In the genomic region with DNA sequence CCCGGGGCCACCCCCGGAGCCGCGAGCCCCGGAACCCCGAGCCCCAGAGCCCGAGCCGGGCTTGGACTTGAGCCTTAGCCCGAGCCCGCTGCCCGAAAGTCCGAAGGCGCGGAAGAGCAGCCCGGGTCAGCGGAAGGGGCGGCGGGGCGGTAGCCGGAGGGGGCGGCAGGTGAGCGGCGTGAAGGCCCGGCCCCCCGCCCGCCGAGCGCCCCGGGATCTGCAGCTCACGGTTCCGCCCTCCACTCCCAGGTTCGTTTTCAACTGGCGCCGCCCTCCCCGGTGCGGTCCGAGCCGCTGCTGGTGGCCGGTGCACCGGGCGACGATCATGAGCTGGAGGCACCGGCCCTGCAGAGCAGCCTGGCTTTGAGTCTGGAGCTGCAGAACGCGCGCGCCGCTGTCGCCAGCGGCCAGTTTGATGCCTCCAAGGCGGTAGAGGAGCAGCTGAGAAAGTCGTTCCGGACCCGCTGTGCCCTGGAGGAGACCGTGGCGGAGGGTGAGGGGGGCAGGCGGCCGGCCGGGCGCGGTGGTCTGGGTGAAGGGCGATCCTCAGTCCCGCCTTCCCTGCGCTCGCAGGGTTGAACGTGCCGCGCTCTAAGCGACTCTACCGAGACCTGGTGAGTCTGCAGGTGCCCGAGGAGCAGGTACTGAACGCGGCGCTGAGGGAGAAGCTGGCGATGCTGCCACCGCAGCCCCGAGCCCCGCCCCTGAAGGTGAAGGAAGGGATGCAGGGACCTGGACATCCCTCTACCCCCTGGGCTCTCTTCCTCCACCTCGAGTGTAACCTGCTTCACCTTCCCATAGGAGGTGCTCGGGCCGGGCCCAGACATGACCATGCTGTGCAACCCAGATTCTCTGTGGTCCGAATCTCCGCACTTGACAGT, we compare ENCODE assay signal across 8 mouse cellular contexts. TPM values are rescaled to one million over a fixed set of nuclear protein-coding genes. Genes with fewer than 3 reads are reported as not detected.
DNase-seq lines count a peak whose midpoint lies in the region; ATAC-seq lines count a peak whose summit lies in the region.

No protein-coding gene starts in this region.

- peak overlapping the region; percentile 92 for H3K4me2 ChIP-seq in forebrain, embryonic 11.5 days (ENCODE audit: low read depth, low read length, severe bottlenecking)
- H3K4me2 ChIP-seq in kidney, embryonic 15.5 days: peak overlapping the region; percentile 90

- DNase-seq in lung, adult 18-20 months: peak; percentile 42 to 43
- DNase-seq in lung, postnatal 25 days (ENCODE audit: low spot score): no peak
- peak; percentile 62 for DNase-seq in adrenal gland, postnatal 25 days
- peak; percentile 71 for DNase-seq in forebrain, embryonic 11.5 days (ENCODE audit: low spot score)
- DNase-seq in lung, postnatal 36 days: peak; percentile 39
- peak; percentile 58 to 83 for DNase-seq in spleen, postnatal 4 days (ENCODE audit: low spot score in 2 of 2)
- no peak for DNase-seq in gastrocnemius, adult 18-20 months (ENCODE audit: low spot score)

- under 1% methylated on average over 81 of the region's 83 CpGs for WGBS in forebrain, embryonic 11.5 days
- under 1% methylated on average over 80 of the region's 83 CpGs for WGBS in kidney, embryonic 15.5 days

- peaks cover 21% of the 10 kb centered on the region for H3K36me3 ChIP-seq in forebrain, embryonic 11.5 days (ENCODE audit: control insufficient read depth, insufficient read depth, low read length)
- peaks cover 44% of the 10 kb centered on the region for H3K36me3 ChIP-seq in kidney, embryonic 15.5 days

- peaks cover 24% of the 10 kb centered on the region for H3K4me1 ChIP-seq in forebrain, embryonic 11.5 days (replicated peaks; ENCODE audit: control insufficient read depth, insufficient read depth, low read length)
- peaks cover 67% of the 10 kb centered on the region for H3K4me1 ChIP-seq in kidney, embryonic 15.5 days

- H3K9ac ChIP-seq in forebrain, embryonic 11.5 days (ENCODE audit: low read length): peak overlapping the region; percentile 91
- peak overlapping the region; percentile 91 for H3K9ac ChIP-seq in kidney, embryonic 15.5 days

- peak; percentile 20 for ATAC-seq in forebrain, embryonic 11.5 days (replicated peaks; ENCODE audit: low FRiP score)
- peak; percentile 32 for ATAC-seq in kidney, embryonic 15.5 days (replicated peaks; ENCODE audit: low FRiP score)

- H3K27me3 ChIP-seq in forebrain, embryonic 11.5 days (ENCODE audit: control insufficient read depth, insufficient read depth, low read length): no peaks in the 10 kb centered on the region
- no peaks in the 10 kb centered on the region for H3K27me3 ChIP-seq in kidney, embryonic 15.5 days

- H3K4me3 ChIP-seq in forebrain, embryonic 11.5 days (ENCODE audit: low read depth, low read length): peak overlapping the region; percentile 98
- H3K4me3 ChIP-seq in kidney, embryonic 15.5 days (replicated peaks): peak overlapping the region; percentile 89

- H3K27ac ChIP-seq in forebrain, embryonic 11.5 days (ENCODE audit: low read depth, low read length): peak overlapping the region; percentile 87
- peak overlapping the region; percentile 95 for H3K27ac ChIP-seq in kidney, embryonic 15.5 days

- no peaks in the 10 kb centered on the region for H3K9me3 ChIP-seq in forebrain, embryonic 11.5 days (ENCODE audit: control insufficient read depth, low read length)
- H3K9me3 ChIP-seq in kidney, embryonic 15.5 days (replicated peaks): no peaks in the 10 kb centered on the region

RNA-seq across cellular contexts. Expression of a gene that starts 0.6 kb away (rescaled TPM):
- total RNA-seq in adrenal gland, postnatal 25 days (2021): 30.9 and 34.0 TPM in 2 replicates
- polyA plus RNA-seq in forebrain, embryonic 11.5 days (2014; fragmentation: Nextera tagmentation; extraction: Ambion mirVana): 72.8 and 77.9 TPM in 2 replicates
- polyA plus RNA-seq in kidney, embryonic 15.5 days (2015; fragmentation: Nextera tagmentation; extraction: Ambion mirVana): 25.9 and 33.2 TPM in 2 replicates
- total RNA-seq in gastrocnemius, adult 18-20 months (2021): 1 to 10 TPM; 6.2 to 7.7 TPM

RNA-seq across cellular contexts. Expression of a gene that starts 8.2 kb away (rescaled TPM):
- 58.3 and 66.5 TPM in 2 replicates for total RNA-seq in adrenal gland, postnatal 25 days (2021)
- polyA plus RNA-seq in forebrain, embryonic 11.5 days (2014; fragmentation: Nextera tagmentation; extraction: Ambion mirVana): 11.9 and 12.4 TPM in 2 replicates
- 9.2 and 10.4 TPM in 2 replicates for polyA plus RNA-seq in kidney, embryonic 15.5 days (2015; fragmentation: Nextera tagmentation; extraction: Ambion mirVana)
- total RNA-seq in gastrocnemius, adult 18-20 months (2021): 10 to 100 TPM; 24.1 to 26.1 TPM

RNA-seq across cellular contexts. Expression of a gene that starts 8.3 kb away (rescaled TPM):
- total RNA-seq in adrenal gland, postnatal 25 days (2021): 3.6 and 5.2 TPM in 2 replicates
- 18.1 and 21.2 TPM in 2 replicates for polyA plus RNA-seq in forebrain, embryonic 11.5 days (2014; fragmentation: Nextera tagmentation; extraction: Ambion mirVana)
- polyA plus RNA-seq in kidney, embryonic 15.5 days (2015; fragmentation: Nextera tagmentation; extraction: Ambion mirVana): 26.6 and 31.8 TPM in 2 replicates
- under 1 TPM; 0.14 to 0.26 TPM for total RNA-seq in gastrocnemius, adult 18-20 months (2021)

RNA-seq across cellular contexts. Expression of a gene that starts 33.8 kb away (rescaled TPM):
- total RNA-seq in adrenal gland, postnatal 25 days (2021): 86.0 and 104 TPM in 2 replicates
- 81.1 and 83.5 TPM in 2 replicates for polyA plus RNA-seq in forebrain, embryonic 11.5 days (2014; fragmentation: Nextera tagmentation; extraction: Ambion mirVana)
- 111 and 126 TPM in 2 replicates for polyA plus RNA-seq in kidney, embryonic 15.5 days (2015; fragmentation: Nextera tagmentation; extraction: Ambion mirVana)
- total RNA-seq in gastrocnemius, adult 18-20 months (2021): 10 to 100 TPM; 53.0 to 68.0 TPM

RNA-seq across cellular contexts. Expression of a gene that starts 37.9 kb away (rescaled TPM):
- total RNA-seq in adrenal gland, postnatal 25 days (2021): 3.0 and 5.6 TPM in 2 replicates
- polyA plus RNA-seq in forebrain, embryonic 11.5 days (2014; fragmentation: Nextera tagmentation; extraction: Ambion mirVana): 3.8 and 4.4 TPM in 2 replicates
- 1.8 and 2.1 TPM in 2 replicates for polyA plus RNA-seq in kidney, embryonic 15.5 days (2015; fragmentation: Nextera tagmentation; extraction: Ambion mirVana)
- under 1 TPM; 0.21 to 0.28 TPM for total RNA-seq in gastrocnemius, adult 18-20 months (2021)

Comparison
In these comparisons a context has a peak if more than half of its experiments do, and no peak if none do; other contexts are left out.
1. DNase-seq: peak in lung, adult 18-20 months (2 of 2), adrenal gland, postnatal 25 days (single experiment), forebrain, embryonic 11.5 days (single experiment), lung, postnatal 36 days (single experiment) and spleen, postnatal 4 days (2 of 2); none in lung, postnatal 25 days (single experiment) and gastrocnemius, adult 18-20 months (single experiment).